Mouse (Mus musculus) kidney, embryonic 14.5 days (tissue): Measurements from ENCODE around the gene Aqr. TPM values are rescaled to one million over a fixed set of nuclear protein-coding genes. Genes with fewer than 3 reads are reported as not detected.

Experiments
- ATAC-seq: fragments of 200-750 bp; cut with Nextera tagmentation; 2 replicates; pipeline ENCODE4 v1.8.0; 2017; ENCODE audit warnings: moderate number of reproducible peaks, mild to moderate bottlenecking, moderate TSS enrichment, moderate library complexity; ENCODE audit not compliant: low FRiP score, low TSS enrichment
- H3K27ac ChIP-seq: fragments of 300-500 bp; sonication (generic); 2 replicates; pipeline ENCODE4 v1.5.1; 2014; ENCODE audit warnings: low read depth, mild to moderate bottlenecking, low read length, moderate library complexity, mixed read lengths
- H3K27me3 ChIP-seq: fragments of 300-500 bp; sonication (generic); 2 replicates; pipeline ENCODE4 v1.6.1; 2014; ENCODE audit warnings: mild to moderate bottlenecking, low read length; ENCODE audit not compliant: control insufficient read depth, insufficient read depth
- H3K36me3 ChIP-seq: fragments of 300-500 bp; sonication (generic); 2 replicates; pipeline ENCODE4 v1.6.1; 2014; ENCODE audit warnings: low read length, mixed read lengths; ENCODE audit not compliant: control insufficient read depth, insufficient read depth
- H3K4me1 ChIP-seq: fragments of 300-500 bp; sonication (generic); 2 replicates; pipeline ENCODE4 v1.6.1; 2014; ENCODE audit warnings: low read length, mixed read lengths; ENCODE audit not compliant: control insufficient read depth, insufficient read depth
- H3K4me2 ChIP-seq: fragments of 300-500 bp; sonication (generic); replicated peaks from 2 replicates; pipeline ENCODE4 v1.6.1; 2014; ENCODE audit warnings: low read depth, mild to moderate bottlenecking, low read length
- H3K4me3 ChIP-seq: fragments of 300-500 bp; sonication (generic); 2 replicates; pipeline ENCODE4 v1.5.1; 2014; ENCODE audit warnings: mild to moderate bottlenecking, low read length
- H3K9ac ChIP-seq: fragments of 300-500 bp; sonication (generic); 2 replicates; pipeline ENCODE4 v1.6.1; 2014; ENCODE audit warnings: low read depth, mild to moderate bottlenecking, low read length, moderate library complexity
- H3K9me3 ChIP-seq: fragments of 300-500 bp; sonication (generic); 2 replicates; pipeline ENCODE4 v1.6.1; 2016; ENCODE audit warnings: low read length; ENCODE audit not compliant: control insufficient read depth
- WGBS: fragments of 180-500 bp; shearing (Covaris S2); extraction: QIAGEN DNeasy Blood & Tissue Kit; methylation state at CpG from one replicate; pipeline ENCODE4 v1.1.7; 2014; 5-methylcytosine and 5-hydroxymethylcytosine counted together
- polyA plus RNA-seq: library from polyadenylated mRNA; unstranded; fragments of >200 nt; fragmentation: Nextera tagmentation; extraction: Ambion mirVana; gene quantifications from 2 replicates; pipeline ENCODE4 v1.2.1, GENCODE M21; 2014

Aqr gene
- polyA plus RNA-seq, 1 experiment from 2014 or later = 59.5 TPM

DNA sequence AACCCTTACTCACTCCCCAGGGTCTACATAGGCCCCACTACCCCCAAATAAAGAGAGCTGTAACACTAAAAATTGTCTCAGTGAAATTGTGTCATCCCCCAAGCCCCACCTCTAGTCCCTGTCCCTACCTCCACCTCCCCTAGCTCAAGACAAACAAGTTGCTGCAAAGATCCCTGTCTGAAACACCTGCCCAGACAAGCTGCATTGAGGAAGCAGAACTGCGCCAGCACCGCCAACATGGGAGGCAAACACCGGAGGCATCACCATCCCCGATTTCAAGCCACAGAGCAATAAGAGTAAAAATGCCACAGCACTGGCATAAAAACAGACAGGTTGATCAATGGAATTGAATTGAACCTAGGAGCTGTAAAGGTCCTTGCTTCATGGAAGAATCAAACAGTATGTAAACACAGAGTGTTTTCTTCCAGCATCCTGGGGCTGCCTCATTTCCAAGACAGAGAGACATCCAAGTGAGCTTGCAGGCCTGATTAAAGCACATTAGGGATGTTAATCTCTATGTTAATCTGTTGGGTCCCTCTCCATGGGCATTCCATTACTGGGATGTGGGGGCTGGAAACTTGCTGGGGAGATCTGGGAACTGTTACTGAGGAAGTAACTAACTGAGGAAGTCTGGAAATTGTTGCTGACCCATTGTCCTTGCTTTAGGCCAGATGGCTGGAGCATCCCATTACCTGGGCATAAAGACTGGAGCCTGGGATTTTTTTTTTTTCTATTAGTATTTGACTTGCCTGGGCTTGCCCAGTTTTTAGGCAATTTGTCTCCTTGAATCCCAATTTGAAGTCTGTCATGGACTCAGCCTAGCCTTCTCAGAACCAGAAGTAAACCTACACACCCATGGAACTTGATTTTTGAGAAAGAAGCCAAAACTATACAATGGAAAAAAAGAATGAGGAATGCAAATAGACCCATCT lies 8.8 kb downstream of the Aqr start:
- Histone ChIP-seq H3K9me3 (no peaks in the 10 kb centered on the region), H3K4me3 (no peak overlapping the region), H3K9ac (no peak overlapping the region), H3K4me1 (peaks cover 10% of the 10 kb centered on the region), H3K36me3 (no peaks in the 10 kb centered on the region), H3K27ac (no peak overlapping the region), H3K27me3 (no peaks in the 10 kb centered on the region), H3K4me2 (no peak overlapping the region)
- ATAC-seq = no peak
- WGBS = 53% methylated on average over 4 of the region's 4 CpGs

DNA sequence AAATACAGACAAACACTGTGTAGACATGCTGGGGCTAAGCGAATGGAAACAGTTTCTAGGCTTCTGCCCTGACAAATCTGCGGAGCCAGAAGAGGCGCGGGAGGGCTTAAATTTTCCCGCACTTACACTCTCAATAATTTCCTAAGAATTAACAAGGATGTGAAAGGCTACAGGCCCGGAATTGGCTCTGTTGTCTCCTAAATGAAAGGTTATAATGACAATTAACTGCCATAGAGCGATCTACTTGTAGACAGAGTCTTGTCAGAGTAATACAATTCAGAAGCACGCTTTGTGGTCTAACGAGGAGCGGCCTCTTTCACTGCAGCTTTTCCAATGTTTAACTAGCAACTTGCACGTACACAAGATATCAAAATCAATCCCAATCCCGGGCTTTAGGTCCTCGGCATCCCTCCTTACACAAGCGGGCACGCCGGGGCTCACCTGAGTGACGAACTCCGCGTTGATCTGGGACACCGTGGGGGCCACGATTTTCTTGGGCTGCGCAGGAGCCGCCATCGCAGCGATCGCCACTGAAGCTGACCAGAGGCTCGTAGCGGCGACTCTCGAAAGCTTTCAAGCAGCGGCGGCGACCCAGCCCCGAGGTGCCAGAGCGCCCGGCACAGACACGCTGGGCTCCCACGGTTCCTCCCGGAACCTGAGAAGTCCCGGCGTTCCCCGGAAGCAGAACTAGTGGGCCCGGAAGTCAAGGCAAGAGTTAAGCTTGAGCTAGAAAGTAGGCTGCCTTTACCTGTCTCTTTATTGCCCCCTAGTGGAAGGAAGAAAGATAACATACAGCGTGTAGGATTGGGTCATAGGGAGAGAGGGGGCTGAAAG lies 12.0 kb downstream of the Aqr start:
- no peaks in the 10 kb centered on the region for H3K9me3 ChIP-seq
- ATAC-seq = peak; percentile 97
- H3K4me1 ChIP-seq = peaks cover 10% of the 10 kb centered on the region
- H3K27ac ChIP-seq = no peak overlapping the region
- H3K36me3 ChIP-seq = peaks cover 9% of the 10 kb centered on the region; the same call in 1 of the 2 replicates
- H3K9ac ChIP-seq = peak overlapping the region; percentile 79
- H3K27me3 ChIP-seq = no peaks in the 10 kb centered on the region
- H3K4me2 ChIP-seq = peak overlapping the region; percentile 68
- under 1% methylated on average over 44 of the region's 44 CpGs for WGBS
- peak overlapping the region; percentile 78 for H3K4me3 ChIP-seq

DNA sequence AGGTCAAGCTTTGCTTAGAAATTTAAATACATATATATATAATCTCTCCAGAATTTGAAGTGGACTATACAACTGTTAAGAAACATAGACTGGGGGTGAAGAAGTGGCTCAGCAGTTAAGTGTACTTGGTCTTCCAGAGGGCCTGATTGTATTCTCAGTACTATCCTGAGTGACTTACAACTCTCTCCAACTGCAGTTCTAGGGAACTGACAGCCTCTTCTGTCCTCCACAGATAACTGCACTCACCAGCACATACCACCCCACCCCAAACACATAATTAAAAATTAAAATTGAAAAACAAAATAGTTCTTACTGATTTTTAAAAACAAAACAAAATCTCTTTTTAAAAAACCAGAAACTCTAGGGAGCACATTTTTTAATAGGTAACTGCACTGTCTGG lies 13.6 kb downstream of the Aqr start:
- Histone ChIP-seq H3K27me3 (no peaks in the 10 kb centered on the region), H3K4me2 (no peak overlapping the region), H3K36me3 (peaks cover 13% of the 10 kb centered on the region; the same call in 1 of the 2 replicates), H3K4me1 (peaks cover 10% of the 10 kb centered on the region), H3K9ac (no peak overlapping the region), H3K4me3 (no peak overlapping the region), H3K9me3 (no peaks in the 10 kb centered on the region), H3K27ac (no peak overlapping the region)
- no peak for ATAC-seq

DNA sequence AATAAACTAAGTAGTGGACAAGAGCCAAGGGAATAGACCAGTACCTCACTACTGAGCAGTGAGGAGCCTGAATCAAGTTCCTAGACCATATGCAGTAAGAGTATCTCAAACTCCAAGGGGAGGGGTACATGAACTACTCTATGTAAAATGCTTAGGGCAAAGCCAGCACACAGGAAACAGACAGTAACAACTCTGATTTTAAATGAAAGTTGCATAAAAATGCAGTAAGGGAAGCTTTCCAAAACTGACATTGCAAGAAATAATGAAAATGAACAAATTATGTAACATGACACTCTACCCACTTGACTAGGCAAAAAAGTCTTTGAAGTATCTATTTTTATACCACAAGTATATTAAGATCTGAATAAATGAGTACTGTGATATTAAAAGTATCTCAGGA lies 19.0 kb downstream of the Aqr start:
- no peak for ATAC-seq
- Histone ChIP-seq H3K27ac (no peak overlapping the region), H3K4me1 (no peaks in the 10 kb centered on the region), H3K36me3 (peaks cover 43% of the 10 kb centered on the region), H3K4me2 (no peak overlapping the region), H3K9me3 (no peaks in the 10 kb centered on the region), H3K9ac (no peak overlapping the region), H3K4me3 (no peak overlapping the region), H3K27me3 (no peaks in the 10 kb centered on the region)

DNA sequence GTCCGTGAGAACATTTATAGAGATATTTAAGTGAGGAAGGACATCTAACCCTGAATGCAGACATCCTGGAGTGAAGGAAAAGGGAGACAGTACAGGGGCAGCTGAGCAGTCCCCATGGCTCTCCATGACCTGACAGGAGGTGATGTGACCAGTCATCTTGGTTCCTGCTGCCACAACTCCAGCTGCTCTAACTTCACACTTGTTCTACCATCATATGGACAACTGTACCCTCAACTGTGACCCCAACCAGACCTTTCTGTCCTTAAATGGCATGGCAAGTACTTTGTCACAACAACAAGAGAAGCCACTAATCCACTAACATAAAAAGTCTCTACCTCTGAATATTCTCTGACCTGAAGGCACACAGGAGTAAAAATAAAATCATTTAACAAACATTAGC lies 24.8 kb downstream of the Aqr start:
- no peaks in the 10 kb centered on the region for H3K4me1 ChIP-seq
- no peak overlapping the region for H3K4me3 ChIP-seq
- H3K4me2 ChIP-seq = no peak overlapping the region
- WGBS = 100% methylated on average over 1 of the region's 1 CpGs
- H3K9ac ChIP-seq = no peak overlapping the region
- peaks cover 61% of the 10 kb centered on the region for H3K36me3 ChIP-seq
- ATAC-seq = no peak
- no peaks in the 10 kb centered on the region for H3K9me3 ChIP-seq
- no peaks in the 10 kb centered on the region for H3K27me3 ChIP-seq
- no peak overlapping the region for H3K27ac ChIP-seq

DNA sequence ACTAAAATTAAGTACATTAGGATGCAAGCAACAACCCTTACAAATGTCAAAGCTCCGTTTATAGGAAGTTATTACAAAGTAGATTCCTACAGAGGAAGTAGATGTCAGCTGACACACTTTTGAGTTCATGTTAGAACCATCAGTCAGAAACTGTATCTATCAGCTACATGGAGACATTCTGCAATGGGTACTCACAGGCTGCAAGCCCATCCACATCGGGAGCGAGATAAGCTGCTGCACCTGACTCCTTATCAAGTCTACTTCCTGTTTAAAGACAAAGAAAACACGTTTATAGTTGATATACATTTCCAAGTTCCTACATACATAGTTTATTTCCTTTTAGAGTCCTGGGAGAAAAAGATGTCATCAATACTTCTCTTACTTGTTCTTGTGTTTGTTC lies 29.5 kb downstream of the Aqr start:
- Histone ChIP-seq H3K9ac (no peak overlapping the region), H3K4me3 (no peak overlapping the region), H3K27me3 (no peaks in the 10 kb centered on the region), H3K36me3 (peaks cover 71% of the 10 kb centered on the region), H3K4me2 (no peak overlapping the region), H3K4me1 (no peaks in the 10 kb centered on the region), H3K27ac (no peak overlapping the region), H3K9me3 (no peaks in the 10 kb centered on the region)
- no peak for ATAC-seq
- 90% methylated on average over 4 of the region's 4 CpGs for WGBS

DNA sequence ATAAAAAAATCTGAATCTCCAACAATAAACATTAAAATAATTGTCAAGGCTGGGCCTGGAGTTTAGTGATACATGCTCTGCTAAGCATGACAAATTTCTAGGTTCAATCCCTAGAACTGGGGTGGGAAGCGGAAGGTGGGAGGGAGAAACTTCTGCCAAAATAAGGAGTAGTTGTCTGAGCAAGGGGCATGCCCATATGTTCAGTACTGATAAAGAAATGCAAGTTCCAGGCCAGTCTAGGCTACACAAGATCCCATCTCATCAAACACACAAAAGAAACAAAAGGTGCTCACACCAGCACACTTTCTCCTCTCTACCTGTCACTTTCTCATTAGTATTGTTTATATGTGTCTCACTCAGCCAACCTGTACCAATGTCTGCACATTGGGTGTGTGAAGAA lies 30.2 kb downstream of the Aqr start:
- H3K9ac ChIP-seq = no peak overlapping the region
- no peaks in the 10 kb centered on the region for H3K27me3 ChIP-seq
- H3K36me3 ChIP-seq = peaks cover 68% of the 10 kb centered on the region
- H3K4me1 ChIP-seq = no peaks in the 10 kb centered on the region
- no peaks in the 10 kb centered on the region for H3K9me3 ChIP-seq
- H3K27ac ChIP-seq = no peak overlapping the region
- ATAC-seq = no peak
- H3K4me3 ChIP-seq = no peak overlapping the region
- WGBS = 72% methylated on average over 1 of the region's 1 CpGs
- no peak overlapping the region for H3K4me2 ChIP-seq

DNA sequence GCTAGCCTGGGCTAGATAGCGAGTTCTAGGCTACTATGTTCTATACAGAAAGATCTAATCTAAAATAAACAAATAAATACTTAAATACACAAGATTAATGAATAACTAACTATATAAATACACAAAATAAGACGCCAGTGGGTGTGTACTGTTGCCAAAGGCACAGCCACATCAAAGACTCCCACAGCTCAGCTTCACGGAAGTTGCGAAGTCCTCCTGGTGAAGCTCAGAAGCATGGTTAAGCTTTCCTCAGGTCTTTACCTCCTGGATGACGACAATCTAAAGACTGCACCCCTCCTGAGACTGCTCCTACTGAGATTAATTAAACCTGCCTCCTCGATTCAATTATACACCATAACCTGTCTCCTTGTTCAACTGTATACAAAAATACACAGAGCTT lies 33.6 kb downstream of the Aqr start:
- Histone ChIP-seq H3K27ac (no peak overlapping the region), H3K27me3 (no peaks in the 10 kb centered on the region), H3K9me3 (no peaks in the 10 kb centered on the region), H3K9ac (no peak overlapping the region), H3K4me1 (no peaks in the 10 kb centered on the region), H3K4me3 (no peak overlapping the region), H3K4me2 (no peak overlapping the region), H3K36me3 (peaks cover 74% of the 10 kb centered on the region)
- 92% methylated on average over 6 of the region's 6 CpGs for WGBS
- ATAC-seq = no peak
